Mouse (Mus musculus): ENCODE data around the gene Ctbp2. TPM values are rescaled to one million over a fixed set of nuclear protein-coding genes. Genes with fewer than 3 reads are reported as not detected.
A peak's percentile ranks its signal among the peaks of the same experiment; 100 is the strongest.

Ctbp2 gene
- polyA plus RNA-seq, 1 experiment: 11.8 TPM

DNA sequence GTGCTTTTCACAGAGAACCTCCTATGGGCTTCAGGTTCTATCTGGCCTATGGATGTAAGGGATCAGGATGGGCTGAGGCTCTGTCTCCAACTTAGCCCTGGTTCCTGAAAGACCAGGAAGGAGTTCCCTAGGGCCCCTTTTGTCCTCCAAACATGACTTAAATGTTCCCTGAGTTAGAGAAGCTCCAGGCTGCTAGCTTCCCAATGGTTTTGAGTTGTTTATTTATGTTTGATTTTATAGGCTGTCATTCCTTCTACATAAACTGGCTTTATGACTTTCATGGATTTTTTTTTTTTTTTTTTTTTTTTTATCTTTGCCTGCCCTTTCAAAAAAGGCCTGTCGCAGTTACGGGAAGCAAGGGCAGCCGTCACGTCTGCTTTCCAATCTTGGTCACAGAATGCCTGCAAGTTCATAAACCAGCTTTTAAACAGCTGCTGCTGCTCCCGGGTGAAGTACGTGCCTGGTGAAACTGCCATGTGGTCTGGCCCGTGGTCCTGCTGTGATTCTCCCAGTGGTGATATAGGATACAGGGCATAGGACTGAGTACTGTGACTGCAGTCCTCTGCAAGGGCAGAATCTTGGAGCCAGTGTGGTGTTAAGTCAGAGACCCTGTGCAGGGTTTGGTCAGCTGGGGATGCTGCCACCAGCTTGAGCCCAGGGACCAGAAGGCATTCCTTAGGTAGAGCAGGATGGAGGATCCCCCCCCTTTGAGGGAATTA, 37.4 kb upstream of the Ctbp2 start:
- WGBS: 82% methylated on average over 7 of the region's 7 CpGs
- Histone ChIP-seq H3K36me3 (ENCODE audit: control insufficient read depth, insufficient read depth, low read length) (no peaks in the 10 kb centered on the region), H3K27ac (ENCODE audit: insufficient read depth, low read length) (no peak overlapping the region), H3K4me1 (ENCODE audit: control insufficient read depth, insufficient read depth, insufficient read length) (no peaks in the 10 kb centered on the region), H3K4me3 (ENCODE audit: extremely low read depth, insufficient read depth, insufficient read length) (no peak overlapping the region), H3K27me3 (ENCODE audit: control insufficient read depth, insufficient read depth, low read length) (no peaks in the 10 kb centered on the region)
- no peak for DNase-seq (ENCODE audit: low read depth in 1 of 2, low spot score in 2 of 2)
- TF ChIP-seq CTCF (IDR thresholded peaks at IDR 0.05; ENCODE audit: extremely low read depth, insufficient read depth, insufficient read length, insufficient replicate concordance): no peak
- no peak for TF ChIP-seq POLR2A (IDR thresholded peaks at IDR 0.05; ENCODE audit: low read depth, low read length)

DNA sequence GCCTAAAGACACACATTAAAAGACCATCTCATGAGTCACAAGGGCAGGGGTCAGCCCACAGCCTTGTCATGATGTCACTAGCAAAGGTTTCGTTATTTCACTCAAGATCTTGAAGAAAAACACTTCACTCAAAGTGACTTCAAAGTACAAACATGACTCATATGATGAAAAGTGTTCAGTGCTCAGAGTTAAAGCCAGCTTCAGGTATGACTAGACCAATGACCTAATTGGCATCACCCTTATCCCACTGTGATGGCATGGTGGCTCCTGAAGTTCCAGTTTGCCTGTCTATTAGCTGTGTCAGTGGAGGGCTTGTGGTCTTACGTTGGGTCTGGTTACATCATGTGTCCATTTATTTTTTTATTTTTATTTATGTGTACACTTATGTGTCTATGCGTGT, 35.4 kb upstream of the Ctbp2 start:
- H3K27ac ChIP-seq (ENCODE audit: insufficient read depth, low read length): no peak overlapping the region
- TF ChIP-seq CTCF (IDR thresholded peaks at IDR 0.05; ENCODE audit: extremely low read depth, insufficient read depth, insufficient read length, insufficient replicate concordance) (no peak), POLR2A (IDR thresholded peaks at IDR 0.05; ENCODE audit: low read depth, low read length) (no peak)
- H3K27me3 ChIP-seq (ENCODE audit: control insufficient read depth, insufficient read depth, low read length): no peaks in the 10 kb centered on the region
- H3K4me3 ChIP-seq (ENCODE audit: extremely low read depth, insufficient read depth, insufficient read length): no peak overlapping the region
- WGBS: 88% methylated on average over 3 of the region's 3 CpGs
- no peaks in the 10 kb centered on the region for H3K36me3 ChIP-seq (ENCODE audit: control insufficient read depth, insufficient read depth, low read length)
- H3K4me1 ChIP-seq (ENCODE audit: control insufficient read depth, insufficient read depth, insufficient read length): no peaks in the 10 kb centered on the region
- no peak for DNase-seq (ENCODE audit: low read depth in 1 of 2, low spot score in 2 of 2)

DNA sequence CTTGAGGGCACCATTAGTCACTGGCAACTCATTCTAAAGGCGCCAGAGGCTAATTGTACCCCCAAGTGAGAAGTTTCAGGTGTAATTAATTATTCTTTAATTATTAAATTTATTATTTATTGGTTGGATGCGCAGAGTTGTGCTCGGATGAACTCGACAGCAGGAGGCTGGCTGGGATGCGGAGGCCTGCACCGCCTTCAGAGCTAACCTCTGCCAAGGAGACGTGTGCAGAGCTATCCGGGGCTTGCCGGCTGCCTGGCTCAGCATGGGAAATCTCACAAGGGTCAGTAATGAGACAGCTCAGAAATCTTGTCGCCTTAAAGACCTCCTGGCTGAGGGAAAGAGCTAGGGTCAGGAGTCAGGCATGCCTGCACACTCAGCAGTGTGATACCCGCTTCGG, 31.5 kb upstream of the Ctbp2 start:
- Histone ChIP-seq H3K27ac (ENCODE audit: insufficient read depth, low read length) (no peak overlapping the region), H3K27me3 (ENCODE audit: control insufficient read depth, insufficient read depth, low read length) (no peaks in the 10 kb centered on the region), H3K4me1 (ENCODE audit: control insufficient read depth, insufficient read depth, insufficient read length) (no peaks in the 10 kb centered on the region), H3K36me3 (ENCODE audit: control insufficient read depth, insufficient read depth, low read length) (no peaks in the 10 kb centered on the region), H3K4me3 (ENCODE audit: extremely low read depth, insufficient read depth, insufficient read length) (no peak overlapping the region)
- TF ChIP-seq CTCF (IDR thresholded peaks at IDR 0.05; ENCODE audit: extremely low read depth, insufficient read depth, insufficient read length, insufficient replicate concordance) (no peak), POLR2A (IDR thresholded peaks at IDR 0.05; ENCODE audit: low read depth, low read length) (no peak)
- 86% methylated on average over 12 of the region's 12 CpGs for WGBS
- DNase-seq (ENCODE audit: low read depth in 1 of 2, low spot score in 2 of 2): no peak

DNA sequence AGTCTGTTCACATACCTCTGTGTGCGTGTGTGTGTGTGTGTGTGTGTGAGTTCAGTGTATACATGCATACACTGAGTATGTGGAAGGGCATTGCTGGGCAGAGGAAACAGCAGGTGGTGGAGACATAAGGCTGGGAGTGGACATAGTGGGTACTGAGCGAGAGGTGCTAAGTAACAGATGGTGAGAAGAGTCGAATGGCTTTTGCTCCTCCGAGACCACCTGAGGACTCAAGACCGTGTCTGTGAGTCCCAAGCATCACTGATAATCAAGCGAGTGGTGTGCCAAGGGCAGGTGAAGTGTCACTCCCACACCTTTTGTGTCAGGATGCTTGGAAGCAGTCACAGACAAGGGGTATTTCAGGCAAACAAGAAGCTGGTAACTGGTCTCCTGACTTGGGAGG, 30.7 kb upstream of the Ctbp2 start:
- Histone ChIP-seq H3K4me1 (ENCODE audit: control insufficient read depth, insufficient read depth, insufficient read length) (no peaks in the 10 kb centered on the region), H3K27me3 (ENCODE audit: control insufficient read depth, insufficient read depth, low read length) (no peaks in the 10 kb centered on the region), H3K27ac (ENCODE audit: insufficient read depth, low read length) (no peak overlapping the region), H3K4me3 (ENCODE audit: extremely low read depth, insufficient read depth, insufficient read length) (no peak overlapping the region), H3K36me3 (ENCODE audit: control insufficient read depth, insufficient read depth, low read length) (no peaks in the 10 kb centered on the region)
- WGBS: 86% methylated on average over 6 of the region's 6 CpGs
- DNase-seq (ENCODE audit: low read depth in 1 of 2, low spot score in 2 of 2): no peak
- TF ChIP-seq CTCF (IDR thresholded peaks at IDR 0.05; ENCODE audit: extremely low read depth, insufficient read depth, insufficient read length, insufficient replicate concordance) (no peak), POLR2A (IDR thresholded peaks at IDR 0.05; ENCODE audit: low read depth, low read length) (no peak)

DNA sequence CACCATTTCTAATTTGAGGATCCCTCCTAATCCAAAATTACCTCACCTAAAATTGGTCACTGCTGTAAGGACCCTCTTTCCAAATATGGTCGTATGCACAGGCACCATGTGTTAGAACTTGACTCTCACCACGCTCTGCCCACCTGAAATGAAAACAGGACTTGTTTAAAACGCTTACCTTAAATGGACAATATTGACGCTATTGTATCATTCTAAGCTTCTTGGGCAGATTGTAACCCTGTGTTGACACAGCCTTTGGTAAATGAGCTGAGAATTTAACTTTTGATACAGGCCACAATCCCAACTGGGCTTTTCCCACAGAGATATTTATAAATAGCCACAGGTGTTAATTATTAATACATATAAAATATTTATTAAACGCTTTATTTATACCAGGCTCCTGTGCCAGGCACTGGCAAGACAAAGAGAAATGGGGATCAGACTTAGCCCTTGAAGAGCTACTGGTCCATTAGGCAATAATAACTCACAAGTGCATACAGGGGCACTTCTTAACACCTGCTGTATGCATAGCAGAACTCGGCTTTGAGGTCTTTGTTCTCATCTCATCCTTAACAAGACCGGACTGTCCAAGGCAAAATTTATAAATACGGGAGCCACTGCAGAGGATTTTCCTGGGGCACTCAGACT, 15.7 kb upstream of the Ctbp2 start:
- H3K36me3 ChIP-seq (ENCODE audit: control insufficient read depth, insufficient read depth, low read length): no peaks in the 10 kb centered on the region
- DNase-seq (ENCODE audit: low read depth in 1 of 2, low spot score in 2 of 2): no peak
- 85% methylated on average over 8 of the region's 8 CpGs for WGBS

DNA sequence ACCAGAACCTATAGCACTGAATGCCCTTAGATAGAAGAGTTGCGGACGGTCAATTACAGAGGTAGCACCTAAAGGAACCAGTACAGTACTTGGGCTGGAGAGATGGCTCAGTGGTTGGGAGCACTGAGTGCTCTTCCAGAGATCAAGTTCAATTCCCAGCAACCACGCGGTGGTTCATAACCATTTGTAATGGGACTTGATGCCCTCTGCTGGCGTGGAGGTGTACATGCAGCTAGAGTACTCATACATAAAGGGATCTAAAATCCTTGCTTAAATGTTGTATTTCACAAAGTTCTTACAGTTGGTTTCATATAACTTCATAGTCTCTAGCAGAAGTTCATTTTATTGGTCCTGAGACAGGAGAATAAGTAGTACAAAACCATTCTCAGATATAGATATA, 9.4 kb upstream of the Ctbp2 start:
- DNase-seq (ENCODE audit: low read depth in 1 of 2, low spot score in 2 of 2): no peak
- H3K4me1 ChIP-seq (ENCODE audit: control insufficient read depth, insufficient read depth, insufficient read length): no peaks in the 10 kb centered on the region
- H3K27ac ChIP-seq (ENCODE audit: insufficient read depth, low read length): no peak overlapping the region
- no peaks in the 10 kb centered on the region for H3K36me3 ChIP-seq (ENCODE audit: control insufficient read depth, insufficient read depth, low read length)
- TF ChIP-seq CTCF (IDR thresholded peaks at IDR 0.05; ENCODE audit: extremely low read depth, insufficient read depth, insufficient read length, insufficient replicate concordance) (0 out of 2 replicates have a peak, but pooled peaks have one; percentile 4), POLR2A (IDR thresholded peaks at IDR 0.05; ENCODE audit: low read depth, low read length) (no peak)
- no peak overlapping the region for H3K4me3 ChIP-seq (ENCODE audit: extremely low read depth, insufficient read depth, insufficient read length)
- H3K27me3 ChIP-seq (ENCODE audit: control insufficient read depth, insufficient read depth, low read length): no peaks in the 10 kb centered on the region
- WGBS: 84% methylated on average over 5 of the region's 5 CpGs

More for the DNA sequence above, 15.7 kb upstream of the Ctbp2 start:
- no peaks in the 10 kb centered on the region for H3K4me1 ChIP-seq (ENCODE audit: control insufficient read depth, insufficient read depth, insufficient read length)
- TF ChIP-seq POLR2A (IDR thresholded peaks at IDR 0.05; ENCODE audit: low read depth, low read length): no peak
- TF ChIP-seq CTCF (IDR thresholded peaks at IDR 0.05; ENCODE audit: extremely low read depth, insufficient read depth, insufficient read length, insufficient replicate concordance): no peak
- H3K4me3 ChIP-seq (ENCODE audit: extremely low read depth, insufficient read depth, insufficient read length): no peak overlapping the region
- H3K27ac ChIP-seq (ENCODE audit: insufficient read depth, low read length): no peak overlapping the region
- no peaks in the 10 kb centered on the region for H3K27me3 ChIP-seq (ENCODE audit: control insufficient read depth, insufficient read depth, low read length)

DNA sequence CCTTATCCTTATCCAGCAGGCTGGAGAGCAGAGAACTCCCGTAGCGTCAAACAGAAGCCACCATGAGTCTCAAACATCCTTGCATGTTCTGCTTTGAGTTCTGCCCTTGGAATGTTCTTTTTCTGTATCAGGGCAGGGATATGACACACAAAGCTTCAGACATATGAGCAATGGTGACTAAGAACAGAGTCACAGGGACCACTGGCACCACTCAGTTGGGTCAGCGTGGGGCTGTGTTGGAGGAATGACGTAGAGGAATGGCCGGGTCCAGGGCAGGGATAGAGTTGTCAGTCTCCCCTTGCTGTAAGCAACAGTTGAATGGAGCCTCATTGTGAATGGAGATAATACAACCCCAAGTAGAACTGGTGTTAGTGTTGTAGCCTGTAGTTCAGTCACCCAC, 8.5 kb upstream of the Ctbp2 start:
- 94% methylated on average over 5 of the region's 5 CpGs for WGBS
- no peaks in the 10 kb centered on the region for H3K4me1 ChIP-seq (ENCODE audit: control insufficient read depth, insufficient read depth, insufficient read length)
- no peak overlapping the region for H3K27ac ChIP-seq (ENCODE audit: insufficient read depth, low read length)
- no peak overlapping the region for H3K4me3 ChIP-seq (ENCODE audit: extremely low read depth, insufficient read depth, insufficient read length)
- H3K27me3 ChIP-seq (ENCODE audit: control insufficient read depth, insufficient read depth, low read length): no peaks in the 10 kb centered on the region
- no peak for DNase-seq (ENCODE audit: low read depth in 1 of 2, low spot score in 2 of 2)
- H3K36me3 ChIP-seq (ENCODE audit: control insufficient read depth, insufficient read depth, low read length): no peaks in the 10 kb centered on the region
- TF ChIP-seq CTCF (IDR thresholded peaks at IDR 0.05; ENCODE audit: extremely low read depth, insufficient read depth, insufficient read length, insufficient replicate concordance) (no peak), POLR2A (IDR thresholded peaks at IDR 0.05; ENCODE audit: low read depth, low read length) (no peak)
